Mouse (Mus musculus): Measurements from ENCODE around the gene Adam8. TPM values are rescaled to one million over a fixed set of nuclear protein-coding genes. Genes with fewer than 3 reads are reported as not detected.

Adam8 gene
- polyA plus RNA-seq, 1 experiment: 4.1 TPM

DNA sequence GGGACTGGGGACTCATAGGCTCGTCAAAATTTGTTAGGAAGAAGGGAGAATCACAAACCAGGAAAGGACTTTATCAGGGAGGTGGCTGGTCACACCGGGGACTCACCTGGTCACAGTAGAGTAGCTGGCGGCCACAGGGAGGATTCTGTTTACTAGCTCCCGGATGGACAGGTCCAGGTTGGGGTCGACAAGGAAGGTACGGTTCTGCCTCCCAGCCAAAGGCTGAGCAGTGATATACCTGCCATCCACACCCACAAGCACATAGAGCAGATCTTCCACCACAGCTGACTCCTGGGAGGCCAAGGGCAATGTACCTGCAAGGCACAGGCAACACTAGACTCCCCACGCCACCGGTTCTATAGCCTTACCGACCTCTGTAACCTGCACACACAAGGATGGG, 15.4 kb upstream of the Adam8 start:
- Histone ChIP-seq H3K27me3 (ENCODE audit: control insufficient read depth, insufficient read depth, low read length) (no peaks in the 10 kb centered on the region), H3K4me3 (replicated peaks; ENCODE audit: insufficient read depth, low read depth, low read length) (no peak overlapping the region), H3K4me1 (ENCODE audit: control insufficient read depth, insufficient read depth, low read length) (no peaks in the 10 kb centered on the region), H3K27ac (ENCODE audit: insufficient read depth, low read length) (no peak overlapping the region)
- TF ChIP-seq CTCF (IDR thresholded peaks at IDR 0.05; ENCODE audit: borderline replicate concordance, insufficient read depth, low read depth, low read length) (no peak), POLR2A (IDR thresholded peaks at IDR 0.05; ENCODE audit: borderline replicate concordance, insufficient read depth, low read length) (no peak)
- DNase-seq: peak in 1 of 2 experiments; percentile 2
- 98% methylated on average over 9 of the region's 9 CpGs for WGBS

DNA sequence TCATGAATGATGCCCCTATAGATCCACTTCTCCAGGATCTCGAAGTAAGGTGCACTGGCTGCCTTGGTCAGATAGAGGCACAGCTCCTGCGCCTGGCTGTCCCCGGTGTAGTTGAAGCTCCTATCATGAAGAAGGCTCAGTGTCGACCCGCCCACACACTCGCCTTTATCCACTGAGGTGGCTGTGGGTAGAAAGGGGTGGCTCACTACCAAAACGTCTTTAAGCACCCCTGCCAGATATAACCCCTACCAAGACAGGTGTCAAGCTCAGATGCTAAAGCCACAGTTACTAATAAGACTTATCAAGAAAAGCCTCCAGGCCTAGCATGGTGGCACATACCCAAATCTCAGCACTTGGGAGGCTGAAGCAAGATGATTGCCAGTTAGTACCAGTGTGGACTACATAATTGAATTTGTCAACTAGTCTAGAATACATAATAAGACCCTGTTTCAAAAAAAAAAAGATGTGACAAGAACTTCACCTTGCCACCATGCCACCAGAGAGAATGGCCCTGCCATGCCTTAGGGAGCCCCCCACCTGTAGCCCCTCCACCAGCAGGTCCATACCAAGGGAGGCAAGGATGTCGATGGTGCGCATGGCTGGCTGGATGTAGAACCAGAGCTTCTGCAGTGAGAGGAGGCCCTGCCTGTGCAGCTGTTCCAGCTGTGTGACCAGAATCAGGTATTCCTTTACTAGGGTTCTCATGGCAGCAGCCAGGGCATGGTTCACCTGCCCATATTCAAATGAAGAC, 14.7 kb upstream of the Adam8 start:
- no peak overlapping the region for H3K4me3 ChIP-seq (replicated peaks; ENCODE audit: insufficient read depth, low read depth, low read length)
- DNase-seq: peak in 1 of 2 experiments; percentile 3
- no peak overlapping the region for H3K27ac ChIP-seq (ENCODE audit: insufficient read depth, low read length)
- no peaks in the 10 kb centered on the region for H3K4me1 ChIP-seq (ENCODE audit: control insufficient read depth, insufficient read depth, low read length)
- no peaks in the 10 kb centered on the region for H3K27me3 ChIP-seq (ENCODE audit: control insufficient read depth, insufficient read depth, low read length)
- WGBS: 92% methylated on average over 9 of the region's 9 CpGs
- TF ChIP-seq POLR2A (IDR thresholded peaks at IDR 0.05; ENCODE audit: borderline replicate concordance, insufficient read depth, low read length) (no peak), CTCF (IDR thresholded peaks at IDR 0.05; ENCODE audit: borderline replicate concordance, insufficient read depth, low read depth, low read length) (no peak)

DNA sequence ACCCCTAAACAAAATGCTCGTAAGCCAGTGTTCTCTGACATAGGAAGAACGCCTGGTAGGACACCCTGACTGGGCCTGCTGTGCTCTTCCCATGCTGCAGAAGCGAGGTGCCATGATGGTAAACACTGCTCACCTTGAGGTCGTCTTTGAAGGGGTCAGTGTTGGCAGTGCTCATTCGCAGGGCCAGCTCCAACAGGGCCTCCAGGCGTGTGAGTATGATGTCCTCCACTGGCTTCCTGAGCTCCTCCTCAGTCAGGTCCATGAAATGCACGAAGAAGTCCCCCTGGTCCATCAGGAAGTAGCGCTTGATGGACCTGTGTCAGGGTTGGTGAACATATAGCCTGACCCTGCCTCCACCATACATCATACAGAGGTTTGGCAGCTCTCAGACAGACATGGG, 12.3 kb upstream of the Adam8 start:
- H3K4me3 ChIP-seq (replicated peaks; ENCODE audit: insufficient read depth, low read depth, low read length): no peak overlapping the region
- DNase-seq: peak in 1 of 2 experiments; percentile 4
- no peaks in the 10 kb centered on the region for H3K4me1 ChIP-seq (ENCODE audit: control insufficient read depth, insufficient read depth, low read length)
- no peaks in the 10 kb centered on the region for H3K27me3 ChIP-seq (ENCODE audit: control insufficient read depth, insufficient read depth, low read length)
- H3K27ac ChIP-seq (ENCODE audit: insufficient read depth, low read length): no peak overlapping the region
- TF ChIP-seq POLR2A (IDR thresholded peaks at IDR 0.05; ENCODE audit: borderline replicate concordance, insufficient read depth, low read length) (no peak), CTCF (IDR thresholded peaks at IDR 0.05; ENCODE audit: borderline replicate concordance, insufficient read depth, low read depth, low read length) (no peak)
- 92% methylated on average over 8 of the region's 8 CpGs for WGBS

DNA sequence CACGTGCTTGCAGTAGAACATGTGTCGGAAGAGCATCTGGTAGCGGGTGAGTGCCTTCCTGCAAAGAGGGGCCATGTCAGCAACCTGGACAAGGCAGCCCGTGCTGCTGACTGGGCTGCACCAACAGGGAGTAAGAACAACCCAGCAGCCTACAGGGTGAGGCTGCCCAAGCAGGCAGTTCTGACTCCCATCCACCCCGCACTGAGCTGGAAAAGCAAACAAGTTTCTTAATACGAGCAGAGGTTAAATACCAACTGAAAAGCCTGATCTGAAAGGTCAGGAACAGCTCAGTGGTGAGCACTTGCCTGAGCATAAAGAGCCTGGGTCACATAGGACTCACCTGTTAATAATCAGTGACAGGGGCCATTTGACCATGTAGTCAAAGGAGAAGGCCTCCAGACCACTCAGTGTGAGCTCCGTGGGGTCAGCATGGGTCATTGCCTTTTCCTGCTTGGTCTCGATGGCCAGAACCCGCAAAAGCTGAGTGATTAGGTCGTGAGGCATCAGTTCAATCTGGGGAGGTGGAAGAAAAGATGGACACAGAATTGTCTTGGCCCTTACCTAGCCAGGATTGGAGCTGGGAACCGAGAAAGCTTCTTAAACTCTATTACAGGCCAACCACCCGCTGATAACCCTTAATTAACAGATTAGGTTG, 8.9 kb upstream of the Adam8 start:
- Histone ChIP-seq H3K4me1 (ENCODE audit: control insufficient read depth, insufficient read depth, low read length) (no peaks in the 10 kb centered on the region), H3K27ac (ENCODE audit: insufficient read depth, low read length) (no peak overlapping the region), H3K4me3 (replicated peaks; ENCODE audit: insufficient read depth, low read depth, low read length) (no peak overlapping the region), H3K27me3 (ENCODE audit: control insufficient read depth, insufficient read depth, low read length) (no peaks in the 10 kb centered on the region)
- no peak for DNase-seq
- WGBS: 53% methylated on average over 12 of the region's 12 CpGs
- TF ChIP-seq POLR2A (IDR thresholded peaks at IDR 0.05; ENCODE audit: borderline replicate concordance, insufficient read depth, low read length) (no peak), CTCF (IDR thresholded peaks at IDR 0.05; ENCODE audit: borderline replicate concordance, insufficient read depth, low read depth, low read length) (no peak)

DNA sequence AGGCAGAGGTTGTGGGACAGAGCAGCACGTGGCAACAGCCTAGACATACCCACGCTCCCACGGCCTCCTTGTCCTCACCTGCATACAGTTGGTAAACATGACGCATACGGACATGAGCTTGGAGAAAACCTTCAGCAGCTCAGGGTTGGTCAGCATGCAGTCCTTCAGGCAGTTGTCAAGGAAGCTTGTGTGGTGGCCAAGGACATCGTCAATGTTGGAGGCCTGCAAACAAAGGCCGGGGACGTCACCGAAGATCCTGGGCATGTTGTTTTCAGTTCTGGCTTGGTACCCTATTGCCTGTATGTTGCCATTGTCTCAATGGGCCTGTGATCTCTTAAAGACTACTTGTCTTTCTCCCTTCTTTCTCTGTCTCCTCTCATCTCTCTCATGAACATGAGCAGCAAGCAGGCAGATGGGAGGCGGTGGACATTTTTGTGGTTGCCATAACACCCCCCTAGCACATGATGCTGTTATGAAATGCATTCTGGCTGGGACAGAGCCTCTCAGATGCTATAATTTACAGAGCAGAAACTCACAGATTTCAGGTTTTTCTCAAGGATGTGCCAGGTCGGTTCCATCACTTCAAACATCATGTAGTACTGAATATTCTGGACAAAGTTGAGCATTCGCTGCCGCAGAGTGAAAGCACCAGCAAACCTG, 6.5 kb upstream of the Adam8 start:
- Histone ChIP-seq H3K4me1 (ENCODE audit: control insufficient read depth, insufficient read depth, low read length) (no peaks in the 10 kb centered on the region), H3K27me3 (ENCODE audit: control insufficient read depth, insufficient read depth, low read length) (no peaks in the 10 kb centered on the region), H3K4me3 (replicated peaks; ENCODE audit: insufficient read depth, low read depth, low read length) (no peak overlapping the region), H3K27ac (ENCODE audit: insufficient read depth, low read length) (no peak overlapping the region)
- no peak for TF ChIP-seq CTCF (IDR thresholded peaks at IDR 0.05; ENCODE audit: borderline replicate concordance, insufficient read depth, low read depth, low read length)
- TF ChIP-seq POLR2A (IDR thresholded peaks at IDR 0.05; ENCODE audit: borderline replicate concordance, insufficient read depth, low read length): no peak
- no peak for DNase-seq
- WGBS: 88% methylated on average over 13 of the region's 13 CpGs

DNA sequence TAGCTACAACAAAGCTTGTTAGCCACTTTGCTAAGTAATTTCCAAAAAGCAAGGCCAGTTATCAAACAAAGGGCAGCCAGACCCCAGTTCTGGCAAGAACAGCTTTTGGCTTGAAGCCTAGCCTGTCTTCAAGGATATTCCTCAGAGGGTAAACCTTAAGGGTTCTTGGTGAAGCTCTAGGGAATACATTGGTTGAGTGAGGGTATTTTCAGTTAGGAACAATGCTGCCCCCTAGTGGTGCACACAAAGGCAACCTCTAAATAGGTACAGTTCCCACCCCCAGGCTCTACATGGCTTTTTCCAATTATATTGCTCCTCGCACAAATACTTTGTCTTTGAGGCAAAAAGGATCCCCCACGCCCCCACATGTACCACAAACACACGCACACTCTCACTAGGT, 2.3 kb upstream of the Adam8 start:
- DNase-seq: peak; percentile 45 to 51
- H3K4me1 ChIP-seq (ENCODE audit: control insufficient read depth, insufficient read depth, low read length): no peaks in the 10 kb centered on the region
- peak; percentile 67 for TF ChIP-seq CTCF (IDR thresholded peaks at IDR 0.05; ENCODE audit: borderline replicate concordance, insufficient read depth, low read depth, low read length)
- TF ChIP-seq POLR2A (IDR thresholded peaks at IDR 0.05; ENCODE audit: borderline replicate concordance, insufficient read depth, low read length): no peak
- H3K4me3 ChIP-seq (replicated peaks; ENCODE audit: insufficient read depth, low read depth, low read length): no peak overlapping the region
- no peak overlapping the region for H3K27ac ChIP-seq (ENCODE audit: insufficient read depth, low read length)
- 33% methylated on average over 3 of the region's 3 CpGs for WGBS
- H3K27me3 ChIP-seq (ENCODE audit: control insufficient read depth, insufficient read depth, low read length): no peaks in the 10 kb centered on the region

DNA sequence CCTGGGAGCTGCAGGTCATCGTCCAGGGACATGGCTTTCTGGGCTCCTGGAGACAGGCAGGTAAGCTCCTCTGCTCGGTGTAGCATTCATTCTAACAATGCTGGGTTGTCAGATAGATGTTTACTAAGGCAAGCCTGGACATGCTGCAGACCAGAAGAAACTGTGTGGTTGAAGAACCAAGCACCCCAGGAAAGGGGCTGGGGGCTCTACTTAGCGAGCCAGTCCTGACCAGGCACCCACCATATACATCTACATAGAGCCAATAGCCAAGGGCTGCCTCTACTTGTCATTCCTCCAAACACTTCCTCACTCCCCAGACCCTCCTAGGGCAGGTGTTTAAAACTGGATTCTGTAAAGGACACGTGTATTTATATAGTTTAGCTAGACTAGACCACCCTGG, 1.8 kb upstream of the Adam8 start:
- H3K27ac ChIP-seq (ENCODE audit: insufficient read depth, low read length): no peak overlapping the region
- no peaks in the 10 kb centered on the region for H3K27me3 ChIP-seq (ENCODE audit: control insufficient read depth, insufficient read depth, low read length)
- WGBS: 74% methylated on average over 4 of the region's 4 CpGs
- no peaks in the 10 kb centered on the region for H3K4me1 ChIP-seq (ENCODE audit: control insufficient read depth, insufficient read depth, low read length)
- TF ChIP-seq POLR2A (IDR thresholded peaks at IDR 0.05; ENCODE audit: borderline replicate concordance, insufficient read depth, low read length) (no peak), CTCF (IDR thresholded peaks at IDR 0.05; ENCODE audit: borderline replicate concordance, insufficient read depth, low read depth, low read length) (no peak)
- DNase-seq: no peak
- H3K4me3 ChIP-seq (replicated peaks; ENCODE audit: insufficient read depth, low read depth, low read length): no peak overlapping the region

Measured in cerebellum, adult 2 months (tissue).